Mouse (Mus musculus) cerebellum, adult 8-10 months (tissue): ENCODE results near the gene Eml4.

ENCODE experiments used
- DNase-seq: peaks from one replicate; pipeline ENCODE4 v3.0.0; 2022

Eml4 gene

GRCm38 (mm10) chr17:83350379-83351091, at the start of gene Eml4:
Gene Eml4, plus strand, starts transcription at chr17:83350931.
- DNase-seq: peak; percentile 97

- DNase-seq: no peak
Measured at GRCm38 (mm10) chr17:83301433-83301832, 49.3 kb upstream of the Eml4 start.

- no peak for DNase-seq
Measured at GRCm38 (mm10) chr17:83304089-83304822, 46.5 kb upstream of the Eml4 start.

- DNase-seq: no peak
Measured at GRCm38 (mm10) chr17:83306964-83307640, 43.6 kb upstream of the Eml4 start.

GRCm38 (mm10) chr17:83307641-83308296, 43.0 kb upstream of the Eml4 start:
- no peak for DNase-seq

- DNase-seq: no peak
Measured at GRCm38 (mm10) chr17:83308451-83308850, 42.3 kb upstream of the Eml4 start.

- DNase-seq: no peak
Measured at GRCm38 (mm10) chr17:83309243-83309642, 41.5 kb upstream of the Eml4 start.

- DNase-seq: no peak
Measured at GRCm38 (mm10) chr17:83311806-83312205, 38.9 kb upstream of the Eml4 start.

- DNase-seq: no peak
Measured at GRCm38 (mm10) chr17:83312244-83312918, 38.4 kb upstream of the Eml4 start.

GRCm38 (mm10) chr17:83313046-83313689, 37.6 kb upstream of the Eml4 start:
- no peak for DNase-seq

- no peak for DNase-seq
Measured at GRCm38 (mm10) chr17:83315476-83315875, 35.3 kb upstream of the Eml4 start.

- peak; percentile 11 for DNase-seq
Measured at GRCm38 (mm10) chr17:83322621-83323335, 28.0 kb upstream of the Eml4 start.

- no peak for DNase-seq
Measured at GRCm38 (mm10) chr17:83323410-83324268, 27.1 kb upstream of the Eml4 start.

- DNase-seq: no peak
Measured at GRCm38 (mm10) chr17:83324269-83324616, 26.5 kb upstream of the Eml4 start.

- no peak for DNase-seq
Measured at GRCm38 (mm10) chr17:83335183-83335584, 15.5 kb upstream of the Eml4 start.

GRCm38 (mm10) chr17:83337051-83337898, 13.5 kb upstream of the Eml4 start:
- no peak for DNase-seq

GRCm38 (mm10) chr17:83339368-83340085, 11.2 kb upstream of the Eml4 start:
- no peak for DNase-seq

- no peak for DNase-seq
Measured at GRCm38 (mm10) chr17:83340895-83341524, 9.7 kb upstream of the Eml4 start.
